Mouse (Mus musculus): Measurements from ENCODE around the gene Dguok. TPM values are rescaled to one million over a fixed set of nuclear protein-coding genes. Genes with fewer than 3 reads are reported as not detected.

Dguok gene
- total and polyA plus RNA-seq, 2 experiments from 2014 or later: 35.3 to 52.1 TPM

DNA sequence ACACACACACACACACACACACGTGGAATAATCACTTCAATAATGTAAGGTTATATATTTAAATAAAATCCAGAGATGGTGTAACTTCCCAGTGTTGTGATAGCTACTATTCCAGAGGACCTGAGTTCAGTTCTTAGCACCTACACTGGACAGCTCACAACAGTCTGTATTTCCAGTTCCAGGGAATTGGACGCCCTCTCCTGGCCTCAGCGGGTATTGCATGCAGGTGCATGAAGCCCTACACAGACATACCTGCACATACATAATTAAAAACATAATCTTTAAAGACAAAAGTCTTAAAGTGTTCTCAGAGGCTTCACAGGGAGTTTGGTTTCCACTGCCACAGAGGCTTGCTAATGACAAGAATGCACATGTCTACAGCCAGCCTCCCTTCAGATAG is 6.3 kb downstream of the Dguok start:
- no peaks in the 10 kb centered on the region for H3K36me3 ChIP-seq (ENCODE audit: insufficient read depth)
- no peak overlapping the region for H3K4me3 ChIP-seq (ENCODE audit: low read depth, low read length)
- TF ChIP-seq CTCF (IDR thresholded peaks at IDR 0.05; ENCODE audit: low read depth): peak; percentile 47
- no peaks in the 10 kb centered on the region for H3K4me1 ChIP-seq (ENCODE audit: insufficient read depth)
- H3K27ac ChIP-seq (ENCODE audit: low read depth, low read length): no peak overlapping the region
- no peak for DNase-seq
- no peak overlapping the region for H3K9ac ChIP-seq
- H3K4me2 ChIP-seq (ENCODE audit: low read depth): no peak overlapping the region
- no peaks in the 10 kb centered on the region for H3K27me3 ChIP-seq (ENCODE audit: insufficient read depth, low read length)
- H3K9me3 ChIP-seq (ENCODE audit: low read length): no peaks in the 10 kb centered on the region
- WGBS: 67% methylated on average over 3 of the region's 3 CpGs
- no peak for ATAC-seq

DNA sequence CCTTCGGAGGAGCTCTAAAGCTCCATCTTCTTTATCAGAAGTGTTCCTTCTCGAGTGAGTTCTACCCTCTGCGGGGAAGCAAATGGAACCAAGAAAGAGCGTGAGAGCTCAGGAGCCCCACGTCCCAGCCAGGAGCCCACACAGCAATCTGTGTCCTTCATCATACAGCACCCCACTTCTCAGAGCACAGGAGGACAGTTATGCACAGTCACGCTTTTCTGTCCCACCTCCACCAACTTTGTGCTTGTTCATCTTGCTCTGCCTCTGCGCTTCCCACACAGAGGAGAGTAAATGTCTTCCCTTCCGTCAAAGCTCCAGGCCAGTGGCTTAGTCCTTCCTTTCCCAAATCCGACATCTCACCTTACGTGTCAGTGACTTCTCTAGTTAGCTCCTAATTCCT is 7.7 kb downstream of the Dguok start:
- ATAC-seq (no peak), DNase-seq (no peak)
- H3K4me2 ChIP-seq (ENCODE audit: low read depth): no peak overlapping the region
- TF ChIP-seq CTCF (IDR thresholded peaks at IDR 0.05; ENCODE audit: low read depth): no peak
- no peaks in the 10 kb centered on the region for H3K27me3 ChIP-seq (ENCODE audit: insufficient read depth, low read length)
- no peak overlapping the region for H3K4me3 ChIP-seq (ENCODE audit: low read depth, low read length)
- no peaks in the 10 kb centered on the region for H3K4me1 ChIP-seq (ENCODE audit: insufficient read depth)
- no peak overlapping the region for H3K9ac ChIP-seq
- H3K27ac ChIP-seq (ENCODE audit: low read depth, low read length): no peak overlapping the region
- H3K36me3 ChIP-seq (ENCODE audit: insufficient read depth): peaks cover 3% of the 10 kb centered on the region; the same call in 1 of the 2 replicates
- no peaks in the 10 kb centered on the region for H3K9me3 ChIP-seq (ENCODE audit: low read length)
- 92% methylated on average over 10 of the region's 10 CpGs for WGBS

GRCm38 (mm10) chr6:83496753-83497710 is 9.7 kb downstream of the Dguok start:
- Histone ChIP-seq H3K9me3 (ENCODE audit: low read length) (no peaks in the 10 kb centered on the region), H3K4me1 (ENCODE audit: insufficient read depth) (no peaks in the 10 kb centered on the region), H3K27ac (ENCODE audit: low read depth, low read length) (no peak overlapping the region), H3K4me3 (ENCODE audit: low read depth, low read length) (no peak overlapping the region), H3K4me2 (ENCODE audit: low read depth) (no peak overlapping the region), H3K36me3 (ENCODE audit: insufficient read depth) (peaks cover 11% of the 10 kb centered on the region; the same call in 1 of the 2 replicates), H3K9ac (no peak overlapping the region), H3K27me3 (ENCODE audit: insufficient read depth, low read length) (no peaks in the 10 kb centered on the region)
- no peak for DNase-seq
- ATAC-seq: no peak
- no peak for TF ChIP-seq CTCF (IDR thresholded peaks at IDR 0.05; ENCODE audit: low read depth)
- WGBS: 79% methylated on average over 22 of the region's 22 CpGs

- Histone ChIP-seq H3K4me3 (ENCODE audit: low read depth, low read length) (no peak overlapping the region), H3K36me3 (ENCODE audit: insufficient read depth) (peaks cover 11% of the 10 kb centered on the region; the same call in 1 of the 2 replicates), H3K9ac (no peak overlapping the region), H3K4me2 (ENCODE audit: low read depth) (no peak overlapping the region), H3K9me3 (ENCODE audit: low read length) (no peaks in the 10 kb centered on the region), H3K27me3 (ENCODE audit: insufficient read depth, low read length) (no peaks in the 10 kb centered on the region), H3K27ac (ENCODE audit: low read depth, low read length) (no peak overlapping the region; the same call in 1 of the 2 replicates), H3K4me1 (ENCODE audit: insufficient read depth) (no peaks in the 10 kb centered on the region)
- 69% methylated on average over 9 of the region's 9 CpGs for WGBS
- DNase-seq (no peak), ATAC-seq (no peak)
- TF ChIP-seq CTCF (IDR thresholded peaks at IDR 0.05; ENCODE audit: low read depth): no peak
Measured at GRCm38 (mm10) chr6:83496009-83496752, 10.6 kb downstream of the Dguok start.

DNA sequence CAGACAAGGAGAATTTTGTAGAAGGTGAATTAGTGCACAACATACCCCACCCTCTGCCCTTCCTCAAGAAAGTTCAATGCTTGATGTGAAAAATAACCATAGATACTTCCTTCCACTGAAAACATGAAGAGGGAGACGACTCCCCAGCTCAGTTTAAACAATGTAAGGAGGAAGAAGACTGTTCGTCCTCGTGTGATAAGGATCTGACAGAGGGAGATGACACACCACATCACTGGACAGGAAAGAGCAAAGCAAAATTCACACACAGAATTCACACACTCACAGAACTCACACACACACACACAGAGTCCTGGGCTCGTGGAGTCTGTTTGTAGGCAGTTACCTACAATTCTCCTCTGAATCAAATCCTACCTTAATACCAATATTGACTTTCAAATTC is 16.1 kb downstream of the Dguok start:
- WGBS: 89% methylated on average over 4 of the region's 4 CpGs
- Histone ChIP-seq H3K4me3 (ENCODE audit: low read depth, low read length) (no peak overlapping the region), H3K9ac (no peak overlapping the region), H3K9me3 (ENCODE audit: low read length) (no peaks in the 10 kb centered on the region), H3K27ac (ENCODE audit: low read depth, low read length) (no peak overlapping the region), H3K27me3 (ENCODE audit: insufficient read depth, low read length) (no peaks in the 10 kb centered on the region), H3K36me3 (ENCODE audit: insufficient read depth) (peaks cover 60% of the 10 kb centered on the region), H3K4me2 (ENCODE audit: low read depth) (no peak overlapping the region), H3K4me1 (ENCODE audit: insufficient read depth) (no peaks in the 10 kb centered on the region)
- ATAC-seq: no peak
- DNase-seq: no peak
- TF ChIP-seq CTCF (IDR thresholded peaks at IDR 0.05; ENCODE audit: low read depth): no peak

GRCm38 (mm10) chr6:83488200-83488599 is 18.6 kb downstream of the Dguok start:
- H3K27me3 ChIP-seq (ENCODE audit: insufficient read depth, low read length): no peaks in the 10 kb centered on the region
- DNase-seq: no peak
- H3K4me1 ChIP-seq (ENCODE audit: insufficient read depth): no peaks in the 10 kb centered on the region
- no peak for TF ChIP-seq CTCF (IDR thresholded peaks at IDR 0.05; ENCODE audit: low read depth)
- no peaks in the 10 kb centered on the region for H3K9me3 ChIP-seq (ENCODE audit: low read length)
- ATAC-seq: no peak
- H3K4me3 ChIP-seq (ENCODE audit: low read depth, low read length): no peak overlapping the region
- H3K9ac ChIP-seq: no peak overlapping the region
- WGBS: 87% methylated on average over 5 of the region's 5 CpGs
- H3K4me2 ChIP-seq (ENCODE audit: low read depth): no peak overlapping the region
- H3K36me3 ChIP-seq (ENCODE audit: insufficient read depth): peaks cover 70% of the 10 kb centered on the region
- H3K27ac ChIP-seq (ENCODE audit: low read depth, low read length): no peak overlapping the region

DNA sequence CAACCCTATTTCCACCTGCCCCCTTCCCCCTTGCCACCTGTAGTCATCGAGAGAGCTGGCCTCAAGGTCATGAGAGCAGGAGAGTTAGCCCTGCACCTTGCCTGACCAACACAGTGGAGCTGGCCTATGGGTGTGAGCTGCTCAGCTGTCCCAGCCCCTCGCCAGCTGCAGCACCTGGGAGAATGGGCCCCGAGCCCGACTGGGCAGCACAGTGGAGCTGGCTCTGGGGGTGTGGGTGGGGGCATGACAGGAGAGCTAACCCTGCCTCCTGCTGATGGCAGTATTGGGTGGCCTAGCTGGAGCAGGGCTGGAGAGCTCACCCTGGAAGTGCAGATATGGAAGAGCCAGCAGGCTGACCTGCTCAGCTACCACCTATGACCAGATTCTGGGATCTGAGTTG is 19.5 kb downstream of the Dguok start:
- 88% methylated on average over 4 of the region's 4 CpGs for WGBS
- DNase-seq: no peak
- Histone ChIP-seq H3K4me3 (ENCODE audit: low read depth, low read length) (no peak overlapping the region), H3K9me3 (ENCODE audit: low read length) (no peaks in the 10 kb centered on the region), H3K36me3 (ENCODE audit: insufficient read depth) (peaks cover 75% of the 10 kb centered on the region), H3K9ac (no peak overlapping the region), H3K4me2 (ENCODE audit: low read depth) (no peak overlapping the region), H3K27ac (ENCODE audit: low read depth, low read length) (no peak overlapping the region), H3K4me1 (ENCODE audit: insufficient read depth) (no peaks in the 10 kb centered on the region), H3K27me3 (ENCODE audit: insufficient read depth, low read length) (no peaks in the 10 kb centered on the region)
- no peak for TF ChIP-seq CTCF (IDR thresholded peaks at IDR 0.05; ENCODE audit: low read depth)
- ATAC-seq: no peak

All from forebrain, postnatal 0 days (tissue).